Mouse (Mus musculus) effector memory CD4-positive, alpha-beta T cell, adult 5 months (primary cell): ENCODE measurements around the gene Olfr1349. TPM values are rescaled to one million over a fixed set of nuclear protein-coding genes. Genes with fewer than 3 reads are reported as not detected.

Source experiments
- polyA plus RNA-seq: library from polyadenylated mRNA; unstranded; fragments of 100-300 nt; shearing (Covaris generic); gene quantifications from one replicate; pipeline ENCODE4 v1.2.1, GENCODE M21; 2017

Gene Olfr1349
- polyA plus RNA-seq = not detected

GRCm38 (mm10) chr7:6522850-6523249, at the start of gene Olfr1349:
Gene Olfr1349, minus strand, starts transcription at chr7:6522950.

GRCm38 (mm10) chr7:6564541-6564940, 41.8 kb upstream of the Olfr1349 start, which contains the start of gene Olfr1350:
Gene Olfr1350, plus strand, starts transcription at chr7:6564841.

GRCm38 (mm10) chr7:6508648-6509047, 14.1 kb downstream of the Olfr1349 start, which contains the start of gene Olfr1348:
Gene Olfr1348, minus strand, starts transcription at chr7:6508748.

GRCm38 (mm10) chr7:6499655-6500054, 23.1 kb downstream of the Olfr1349 start, which contains the start of gene Olfr1347:
Gene Olfr1347, minus strand, starts transcription at chr7:6499755.

GRCm38 (mm10) chr7:6486841-6487240, 35.9 kb downstream of the Olfr1349 start, which contains the start of gene Olfr5:
Gene Olfr5, minus strand, starts transcription at chr7:6486941.

GRCm38 (mm10) chr7:6466951-6467350, 55.8 kb downstream of the Olfr1349 start, which contains the start of gene Olfr1346:
Gene Olfr1346, plus strand, starts transcription at chr7:6467101.

Other genes with a start within 250 kb of the Olfr1349 start
- gene Zfp667, start 236.4 kb downstream of the Olfr1349 start, polyA plus RNA-seq = 4.7 TPM
- gene Zfp583, start 191.7 kb downstream of the Olfr1349 start, polyA plus RNA-seq = 0.31 TPM
- 0.24 TPM for gene Gm3854, start 179.2 kb downstream of the Olfr1349 start, polyA plus RNA-seq
- gene Zfp78, start 159.7 kb downstream of the Olfr1349 start, polyA plus RNA-seq = 2.4 TPM
- 9.6 TPM for gene Zfp28, start 139.7 kb downstream of the Olfr1349 start, polyA plus RNA-seq
- not detected for gene Smim17, start 124.2 kb downstream of the Olfr1349 start, polyA plus RNA-seq
- gene Gm20715, start 112.7 kb downstream of the Olfr1349 start, polyA plus RNA-seq = not detected
- gene Olfr1344, start 84.3 kb downstream of the Olfr1349 start, polyA plus RNA-seq = not detected
- gene Olfr1336, start 66.8 kb downstream of the Olfr1349 start, polyA plus RNA-seq = 0.09 TPM
- gene Olfr1346, start 55.8 kb downstream of the Olfr1349 start, polyA plus RNA-seq = not detected
- not detected for gene Olfr5, start 36.0 kb downstream of the Olfr1349 start, polyA plus RNA-seq
- gene Olfr1347, start 23.2 kb downstream of the Olfr1349 start, polyA plus RNA-seq = not detected
- not detected for gene Olfr1348, start 14.2 kb downstream of the Olfr1349 start, polyA plus RNA-seq
- gene Olfr1350, start 41.9 kb upstream of the Olfr1349 start, polyA plus RNA-seq = not detected
- gene Zim1, start 173.5 kb upstream of the Olfr1349 start, polyA plus RNA-seq = not detected
- gene Peg3, start 207.5 kb upstream of the Olfr1349 start, polyA plus RNA-seq = 0.10 TPM
- 0.24 TPM for gene Usp29, start 207.6 kb upstream of the Olfr1349 start, polyA plus RNA-seq